Mouse (Mus musculus) ES-E14 (cell line): ENCODE measurements around the gene Taf1c.

Source experiments
- CHD2 ChIP-seq: IDR thresholded peaks from 2 replicates; pipeline ENCODE4 v1.6.1; 2014; ENCODE audit warnings: mild to moderate bottlenecking, low read depth, low read length, inconsistent platforms
- HCFC1 ChIP-seq: IDR thresholded peaks from 2 replicates; pipeline ENCODE4 v1.6.1; 2012; ENCODE audit warnings: low read length, inconsistent platforms, borderline replicate concordance; ENCODE audit not compliant: insufficient read depth
- MAFK ChIP-seq: IDR thresholded peaks from 2 replicates; pipeline ENCODE4 v1.6.1; 2014; ENCODE audit warnings: mild to moderate bottlenecking, low read depth, low read length, inconsistent platforms; ENCODE audit not compliant: insufficient read depth
- ZC3H11A ChIP-seq: IDR thresholded peaks from 2 replicates; pipeline ENCODE4 v1.6.1; 2012; ENCODE audit warnings: low read depth, mild to moderate bottlenecking, inconsistent platforms, low read length, borderline replicate concordance
- ZNF384 ChIP-seq: IDR thresholded peaks from 2 replicates; pipeline ENCODE4 v1.6.1; 2012; ENCODE audit warnings: low read depth, low read length, inconsistent platforms

DNA sequence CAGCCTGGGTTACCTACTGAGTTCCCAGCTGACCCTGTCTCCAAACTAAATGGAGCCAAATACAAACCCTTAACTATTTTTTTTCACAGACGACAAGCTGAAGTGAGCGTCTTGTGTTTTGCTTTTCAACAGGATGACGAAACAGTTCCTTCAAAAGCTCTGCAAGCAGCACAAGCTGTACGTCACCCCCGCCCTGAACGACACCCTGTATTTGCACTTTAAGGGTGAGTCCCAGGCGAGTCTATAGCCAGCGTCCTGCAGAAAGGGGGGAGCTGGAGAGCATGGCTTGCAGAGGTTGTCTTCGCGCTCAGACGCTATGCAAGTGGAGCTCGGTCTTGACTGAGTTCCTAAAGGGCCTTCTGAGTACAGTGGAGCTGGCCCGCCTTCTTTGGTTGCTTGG, 25.9 kb downstream of the Taf1c start:
- TF ChIP-seq ZC3H11A, result no peak
- no peak for TF ChIP-seq CHD2
- no peak for TF ChIP-seq ZNF384
- no peak for TF ChIP-seq MAFK
- TF ChIP-seq HCFC1, result no peak
